Mouse (Mus musculus) MEL (cell line): Measurements from ENCODE around the gene Trim41. TPM values are rescaled to one million over a fixed set of nuclear protein-coding genes. Genes with fewer than 3 reads are reported as not detected.

ENCODE experiments used
- DNase-seq: peaks from one replicate; pipeline ENCODE4 v3.0.0; 2011; ENCODE audit warnings: low read depth, low spot score
- H3K27ac ChIP-seq: 2 replicates; pipeline ENCODE4 v1.5.1; 2012; ENCODE audit warnings: low read depth, mild to moderate bottlenecking, control low read depth, low read length, moderate library complexity; ENCODE audit not compliant: control insufficient read depth
- H3K27me3 ChIP-seq, 2 experiments: fragments of 150-350 bp in 1 of 2; sonication (generic) in 1 of 2; 2 replicates each; pipeline ENCODE4 v1.6.1; 2012; ENCODE audit warnings: low read length in 2 of 2, mild to moderate bottlenecking in 2 of 2, improper control_type of control experiment in 1 of 2, moderate library complexity in 1 of 2; ENCODE audit not compliant: insufficient read depth in 2 of 2, control insufficient read depth in 1 of 2
- H3K36me3 ChIP-seq, 2 experiments: 2 replicates each; pipeline ENCODE4 v1.6.1; 2012 to 2014; ENCODE audit warnings: low read length in 2 of 2, improper control_type of control experiment in 1 of 2, inconsistent platforms in 1 of 2, mild to moderate bottlenecking in 1 of 2; ENCODE audit not compliant: insufficient read depth in 2 of 2, control insufficient read depth in 1 of 2
- H3K4me1 ChIP-seq, 2 experiments: fragments of 150-350 bp in 1 of 2; sonication (generic) in 1 of 2; 2 replicates each; pipeline ENCODE4 v1.6.1; 2012; ENCODE audit warnings: low read length in 2 of 2, improper control_type of control experiment in 1 of 2, mild to moderate bottlenecking in 1 of 2; ENCODE audit not compliant: insufficient read depth in 2 of 2, control insufficient read depth in 1 of 2
- H3K4me3 ChIP-seq, 2 experiments: fragments of 150-350 bp in 1 of 2; sonication (generic) in 1 of 2; 2 replicates each; pipeline ENCODE4 v1.5.1; 2012; ENCODE audit warnings: low read depth in 2 of 2, low read length in 2 of 2, mild to moderate bottlenecking in 2 of 2, moderate library complexity in 2 of 2, control low read depth in 1 of 2, improper control_type of control experiment in 1 of 2; ENCODE audit not compliant: control insufficient read depth in 1 of 2, insufficient read depth in 1 of 2
- H3K79me2 ChIP-seq: 2 replicates; pipeline ENCODE4 v1.6.1; 2012; ENCODE audit warnings: mild to moderate bottlenecking, low read length, moderate library complexity; ENCODE audit not compliant: control insufficient read depth, poor library complexity, insufficient read depth
- H3K9ac ChIP-seq: 2 replicates; pipeline ENCODE4 v1.6.1; 2012; ENCODE audit warnings: low read depth, mild to moderate bottlenecking, control low read depth, low read length, moderate library complexity; ENCODE audit not compliant: control insufficient read depth, poor library complexity, severe bottlenecking
- H3K9me3 ChIP-seq: fragments of 150-350 bp; sonication (generic); replicated peaks from 2 replicates; pipeline ENCODE4 v1.6.1; 2012; ENCODE audit warnings: mild to moderate bottlenecking, low read length, improper control_type of control experiment, moderate library complexity; ENCODE audit not compliant: insufficient read depth
- BHLHE40 ChIP-seq: IDR thresholded peaks from 2 replicates; pipeline ENCODE4 v1.6.1; 2012; ENCODE audit warnings: low read depth, mild to moderate bottlenecking, inconsistent platforms, low read length, improper control_type of control experiment, borderline replicate concordance
- CHD1 ChIP-seq: IDR thresholded peaks from 2 replicates; pipeline ENCODE4 v1.6.1; 2012; ENCODE audit warnings: low read depth, mild to moderate bottlenecking, inconsistent platforms, low read length, improper control_type of control experiment
- CHD2 ChIP-seq: IDR thresholded peaks from 2 replicates; pipeline ENCODE4 v1.6.1; 2011; ENCODE audit warnings: low read length, improper control_type of control experiment
- CTCF ChIP-seq, 3 experiments: IDR thresholded peaks in 2 of 3; conservative IDR thresholded peaks in 1 of 3; 2 replicates each; pipeline ENCODE4 v1.5.1; 2011 to 2012; ENCODE audit warnings: low read length in 3 of 3, low read depth in 2 of 3, mild to moderate bottlenecking in 2 of 3, improper control_type of control experiment in 1 of 3, inconsistent platforms in 1 of 3, mixed read lengths in 1 of 3, moderate library complexity in 1 of 3; ENCODE audit not compliant: control insufficient read depth in 1 of 3, insufficient read depth in 1 of 3, poor library complexity in 1 of 3, severe bottlenecking in 1 of 3
- E2F4 ChIP-seq: IDR thresholded peaks from 2 replicates; pipeline ENCODE4 v1.6.1; 2011; ENCODE audit warnings: low read depth, low read length, improper control_type of control experiment, borderline replicate concordance
- ELF1 ChIP-seq: IDR thresholded peaks from 2 replicates; pipeline ENCODE4 v1.6.1; 2014; ENCODE audit warnings: low read depth, mild to moderate bottlenecking, inconsistent platforms, low read length, improper control_type of control experiment, moderate library complexity
- EP300 ChIP-seq, 2 experiments: IDR thresholded peaks; 2 replicates each; pipeline ENCODE4 v1.6.1; 2011; ENCODE audit warnings: improper control_type of control experiment in 2 of 2, low read length in 2 of 2, low read depth in 1 of 2, mild to moderate bottlenecking in 1 of 2
- ETS1 ChIP-seq: IDR thresholded peaks from 2 replicates; pipeline ENCODE4 v1.6.1; 2012; ENCODE audit warnings: low read depth, mild to moderate bottlenecking, inconsistent platforms, low read length, improper control_type of control experiment, moderate library complexity
- GABPA ChIP-seq: IDR thresholded peaks from 2 replicates; pipeline ENCODE4 v1.6.1; 2012; ENCODE audit warnings: low read depth, mild to moderate bottlenecking, inconsistent platforms, low read length, improper control_type of control experiment, moderate library complexity
- GATA1 ChIP-seq: IDR thresholded peaks from 2 replicates; pipeline ENCODE4 v1.6.1; 2011; ENCODE audit warnings: low read depth, low read length, improper control_type of control experiment
- HCFC1 ChIP-seq: IDR thresholded peaks from 2 replicates; pipeline ENCODE4 v1.6.1; 2012; ENCODE audit warnings: low read depth, mild to moderate bottlenecking, inconsistent platforms, low read length, improper control_type of control experiment, moderate library complexity
- MAFK ChIP-seq: IDR thresholded peaks from 2 replicates; pipeline ENCODE4 v1.6.1; 2011; ENCODE audit warnings: low read depth, mild to moderate bottlenecking, low read length, improper control_type of control experiment, borderline replicate concordance
- MAX ChIP-seq: IDR thresholded peaks from 2 replicates; pipeline ENCODE4 v1.6.1; 2011; ENCODE audit warnings: low read length, improper control_type of control experiment
- MAZ ChIP-seq: IDR thresholded peaks from 2 replicates; pipeline ENCODE4 v1.6.1; 2012; ENCODE audit warnings: low read depth, mild to moderate bottlenecking, inconsistent platforms, low read length, improper control_type of control experiment
- MYC ChIP-seq: IDR thresholded peaks from 2 replicates; pipeline ENCODE4 v1.6.1; 2011; ENCODE audit warnings: low read depth, mild to moderate bottlenecking, low read length, improper control_type of control experiment, moderate library complexity
- NRF1 ChIP-seq: IDR thresholded peaks from 2 replicates; pipeline ENCODE4 v1.6.1; 2014; ENCODE audit warnings: low read depth, mild to moderate bottlenecking, inconsistent platforms, low read length, improper control_type of control experiment, moderate library complexity; ENCODE audit not compliant: poor library complexity, insufficient read depth, severe bottlenecking
- POLR2A ChIP-seq, 2 experiments: IDR thresholded peaks; 2 replicates each; pipeline ENCODE4 v1.6.1; 2011 to 2012; ENCODE audit warnings: low read length in 2 of 2, mild to moderate bottlenecking in 2 of 2, control low read depth in 1 of 2, improper control_type of control experiment in 1 of 2, low read depth in 1 of 2, moderate library complexity in 1 of 2; ENCODE audit not compliant: control insufficient read depth in 1 of 2, insufficient read depth in 1 of 2, poor library complexity in 1 of 2
- POLR2AphosphoS2 ChIP-seq: IDR thresholded peaks from 2 replicates; pipeline ENCODE4 v1.6.1; 2011; ENCODE audit warnings: low read length, improper control_type of control experiment
- POLR2AphosphoS5 ChIP-seq: IDR thresholded peaks from 2 replicates; pipeline ENCODE4 v1.6.1; 2012; ENCODE audit warnings: low read depth, borderline replicate concordance, mild to moderate bottlenecking, inconsistent platforms, low read length, moderate library complexity, mixed read lengths
- RAD21 ChIP-seq: IDR thresholded peaks from 2 replicates; pipeline ENCODE4 v1.6.1; 2011; ENCODE audit warnings: mild to moderate bottlenecking, low read depth, low read length, improper control_type of control experiment
- RCOR1 ChIP-seq: IDR thresholded peaks from 2 replicates; pipeline ENCODE4 v1.6.1; 2012; ENCODE audit warnings: low read depth, mild to moderate bottlenecking, inconsistent platforms, low read length, improper control_type of control experiment
- SMC3 ChIP-seq: IDR thresholded peaks from 2 replicates; pipeline ENCODE4 v1.6.1; 2011; ENCODE audit warnings: low read depth, low read length, improper control_type of control experiment
- TAL1 ChIP-seq: IDR thresholded peaks from 2 replicates; pipeline ENCODE4 v1.6.1; 2012; ENCODE audit warnings: mild to moderate bottlenecking, inconsistent platforms, low read length, moderate library complexity, mixed read lengths
- UBTF ChIP-seq: IDR thresholded peaks from 2 replicates; pipeline ENCODE4 v1.6.1; 2012; ENCODE audit warnings: low read depth, mild to moderate bottlenecking, inconsistent platforms, low read length, improper control_type of control experiment, moderate library complexity, borderline replicate concordance; ENCODE audit not compliant: insufficient read depth
- USF1 ChIP-seq: IDR thresholded peaks from 2 replicates; pipeline ENCODE4 v1.6.1; 2014; ENCODE audit warnings: low read depth, mild to moderate bottlenecking, inconsistent platforms, low read length, improper control_type of control experiment, moderate library complexity
- USF2 ChIP-seq, 2 experiments: IDR thresholded peaks; 2 replicates each; pipeline ENCODE4 v1.6.1; 2011 to 2012; ENCODE audit warnings: improper control_type of control experiment in 2 of 2, low read length in 2 of 2, borderline replicate concordance in 1 of 2, inconsistent platforms in 1 of 2, low read depth in 1 of 2, mild to moderate bottlenecking in 1 of 2; ENCODE audit not compliant: insufficient read depth in 1 of 2
- ZC3H11A ChIP-seq: IDR thresholded peaks from 2 replicates; pipeline ENCODE4 v1.6.1; 2012; ENCODE audit warnings: low read depth, mild to moderate bottlenecking, inconsistent platforms, low read length, improper control_type of control experiment
- ZKSCAN1 ChIP-seq: IDR thresholded peaks from 2 replicates; pipeline ENCODE4 v1.6.1; 2012; ENCODE audit warnings: low read depth, mild to moderate bottlenecking, inconsistent platforms, low read length, improper control_type of control experiment, moderate library complexity
- ZMIZ1 ChIP-seq: IDR thresholded peaks from 2 replicates; pipeline ENCODE4 v1.6.1; 2012; ENCODE audit warnings: low read depth, mild to moderate bottlenecking, inconsistent platforms, low read length, improper control_type of control experiment, moderate library complexity
- ZNF384 ChIP-seq: IDR thresholded peaks from 2 replicates; pipeline ENCODE4 v1.6.1; 2012; ENCODE audit warnings: low read depth, mild to moderate bottlenecking, inconsistent platforms, low read length, improper control_type of control experiment
- polyA plus RNA-seq, 2 experiments: library from polyadenylated mRNA; stranded (reverse) in 1 of 2; unstranded in 1 of 2; fragments of >175 nt in 1 of 2; fragments of >200 nt in 1 of 2; gene quantifications; 2 replicates each; pipeline versions ENCODE4 v1.2.1 to v1.2.4; 2012; ENCODE audit warnings: low replicate concordance in 2 of 2, low read depth in 1 of 2; ENCODE audit not compliant: insufficient read length in 2 of 2, insufficient read depth in 1 of 2, missing spikeins in 1 of 2
- total RNA-seq: library from RNA; depleted of rRNA; stranded (reverse); fragments of 300-350 nt; gene quantifications from 2 replicates; pipeline ENCODE4 v1.2.3, GENCODE M21; 2012

The Trim41 gene
- total and polyA plus RNA-seq, 3 experiments, result 37.0 to 76.3 (median 56.4) TPM

- no peak for TF ChIP-seq UBTF
- no peak for TF ChIP-seq BHLHE40
- TF ChIP-seq MAX, result peak; percentile 95
- TF ChIP-seq USF1, result no peak
- no peak; the same call in 1 of the 2 replicates for TF ChIP-seq CHD1
These were observed 17.0 kb downstream of the Trim41 start, which contains the start of gene Rack1 (continued) for GRCm38 (mm10) chr11:48799921-48800701.

- peaks cover 31 to 37% of the 10 kb centered on the region in 2 experiments for H3K36me3 ChIP-seq
- no peaks in the 10 kb centered on the region for H3K27me3 ChIP-seq
- peaks cover 2 to 31% of the 10 kb centered on the region in 2 experiments; a peak in 3 of 4 replicates for H3K4me1 ChIP-seq
- peak; percentile 65 for DNase-seq
- peak overlapping the region; percentile 96 for H3K27ac ChIP-seq
- H3K9me3 ChIP-seq, result no peaks in the 10 kb centered on the region
- peak overlapping the region; percentile 97 for H3K9ac ChIP-seq
- peak overlapping the region; percentile 78 to 96 for H3K4me3 ChIP-seq
- peaks cover 55% of the 10 kb centered on the region for H3K79me2 ChIP-seq
- TF ChIP-seq RAD21 (no peak), ELF1 (no peak), CHD1 (peak; percentile 92), USF2 (IDR thresholded peaks at IDR 0.05; ENCODE audit: borderline replicate concordance in 1 of 2, insufficient read depth in 1 of 2, low read depth in 1 of 2, low read length in 2 of 2) (no peak), MAFK (no peak), UBTF (no peak), POLR2A (IDR thresholded peaks at IDR 0.05; ENCODE audit: control insufficient read depth in 1 of 2, insufficient read depth in 1 of 2, low read depth in 1 of 2, low read length in 2 of 2, poor library complexity in 1 of 2) (no peak), ZC3H11A (no peak), BHLHE40 (no peak), EP300 (IDR thresholded peaks at IDR 0.05; ENCODE audit: low read depth in 1 of 2, low read length in 2 of 2) (no peak), ETS1 (peak; percentile 31; the same call in 1 of the 2 replicates), CTCF (IDR thresholded peaks at IDR 0.05 in 2 of 3, conservative IDR thresholded peaks at IDR 0.05 in 1 of 3; ENCODE audit: control insufficient read depth in 1 of 3, insufficient read depth in 1 of 3, low read depth in 2 of 3, low read length in 3 of 3, poor library complexity in 1 of 3, severe bottlenecking in 1 of 3) (no peak), GABPA (no peak; the same call in 1 of the 2 replicates), RCOR1 (peak; percentile 92), CHD2 (no peak), MAZ (no peak), POLR2AphosphoS2 (no peak), ZNF384 (peak; percentile 96), GATA1 (no peak), MYC (peak; percentile 92; the same call in 1 of the 2 replicates), NRF1 (0 out of 2 replicates have a peak, but pooled peaks have one; percentile 5), TAL1 (no peak), E2F4 (no peak; the same call in 1 of the 2 replicates), HCFC1 (no peak), ZMIZ1 (no peak), ZKSCAN1 (peak; percentile 13; the same call in 1 of the 2 replicates), SMC3 (no peak), POLR2AphosphoS5 (no peak)
These were observed 17.9 kb downstream of the Trim41 start for GRCm38 (mm10) chr11:48798984-48799920.
